Mouse (Mus musculus) MEL (cell line): ENCODE data around the gene Mup20. TPM values are rescaled to one million over a fixed set of nuclear protein-coding genes. Genes with fewer than 3 reads are reported as not detected.
"Not testable (repeated sequence)": the region's sequence is repeated elsewhere in the genome, so short reads cannot be mapped to it uniquely, and the experiment has no call there.

Source experiments
- DNase-seq: peaks from one replicate; pipeline ENCODE4 v3.0.0; 2011; ENCODE audit warnings: low read depth, low spot score
- H3K27ac ChIP-seq: 2 replicates; pipeline ENCODE4 v1.5.1; 2012; ENCODE audit warnings: low read depth, mild to moderate bottlenecking, control low read depth, low read length, moderate library complexity; ENCODE audit not compliant: control insufficient read depth
- H3K27me3 ChIP-seq, 2 experiments: fragments of 150-350 bp in 1 of 2; sonication (generic) in 1 of 2; 2 replicates each; pipeline ENCODE4 v1.6.1; 2012; ENCODE audit warnings: low read length in 2 of 2, mild to moderate bottlenecking in 2 of 2, improper control_type of control experiment in 1 of 2, moderate library complexity in 1 of 2; ENCODE audit not compliant: insufficient read depth in 2 of 2, control insufficient read depth in 1 of 2
- H3K36me3 ChIP-seq, 2 experiments: 2 replicates each; pipeline ENCODE4 v1.6.1; 2012 to 2014; ENCODE audit warnings: low read length in 2 of 2, improper control_type of control experiment in 1 of 2, inconsistent platforms in 1 of 2, mild to moderate bottlenecking in 1 of 2; ENCODE audit not compliant: insufficient read depth in 2 of 2, control insufficient read depth in 1 of 2
- H3K4me1 ChIP-seq, 2 experiments: fragments of 150-350 bp in 1 of 2; sonication (generic) in 1 of 2; 2 replicates each; pipeline ENCODE4 v1.6.1; 2012; ENCODE audit warnings: low read length in 2 of 2, improper control_type of control experiment in 1 of 2, mild to moderate bottlenecking in 1 of 2; ENCODE audit not compliant: insufficient read depth in 2 of 2, control insufficient read depth in 1 of 2
- H3K4me3 ChIP-seq, 2 experiments: fragments of 150-350 bp in 1 of 2; sonication (generic) in 1 of 2; 2 replicates each; pipeline ENCODE4 v1.5.1; 2012; ENCODE audit warnings: low read depth in 2 of 2, low read length in 2 of 2, mild to moderate bottlenecking in 2 of 2, moderate library complexity in 2 of 2, control low read depth in 1 of 2, improper control_type of control experiment in 1 of 2; ENCODE audit not compliant: control insufficient read depth in 1 of 2, insufficient read depth in 1 of 2
- H3K79me2 ChIP-seq: 2 replicates; pipeline ENCODE4 v1.6.1; 2012; ENCODE audit warnings: mild to moderate bottlenecking, low read length, moderate library complexity; ENCODE audit not compliant: control insufficient read depth, poor library complexity, insufficient read depth
- H3K9ac ChIP-seq: 2 replicates; pipeline ENCODE4 v1.6.1; 2012; ENCODE audit warnings: low read depth, mild to moderate bottlenecking, control low read depth, low read length, moderate library complexity; ENCODE audit not compliant: control insufficient read depth, poor library complexity, severe bottlenecking
- H3K9me3 ChIP-seq: fragments of 150-350 bp; sonication (generic); replicated peaks from 2 replicates; pipeline ENCODE4 v1.6.1; 2012; ENCODE audit warnings: mild to moderate bottlenecking, low read length, improper control_type of control experiment, moderate library complexity; ENCODE audit not compliant: insufficient read depth
- polyA plus RNA-seq, 2 experiments: library from polyadenylated mRNA; stranded (reverse) in 1 of 2; unstranded in 1 of 2; fragments of >175 nt in 1 of 2; fragments of >200 nt in 1 of 2; gene quantifications; 2 replicates each; pipeline versions ENCODE4 v1.2.1 to v1.2.4; 2012; ENCODE audit warnings: low replicate concordance in 2 of 2, low read depth in 1 of 2; ENCODE audit not compliant: insufficient read length in 2 of 2, insufficient read depth in 1 of 2, missing spikeins in 1 of 2
- total RNA-seq: library from RNA; depleted of rRNA; stranded (reverse); fragments of 300-350 nt; gene quantifications from 2 replicates; pipeline ENCODE4 v1.2.3, GENCODE M21; 2012; rRNA removed

Gene Mup20
- total and polyA plus RNA-seq, 3 experiments: not detected

DNA sequence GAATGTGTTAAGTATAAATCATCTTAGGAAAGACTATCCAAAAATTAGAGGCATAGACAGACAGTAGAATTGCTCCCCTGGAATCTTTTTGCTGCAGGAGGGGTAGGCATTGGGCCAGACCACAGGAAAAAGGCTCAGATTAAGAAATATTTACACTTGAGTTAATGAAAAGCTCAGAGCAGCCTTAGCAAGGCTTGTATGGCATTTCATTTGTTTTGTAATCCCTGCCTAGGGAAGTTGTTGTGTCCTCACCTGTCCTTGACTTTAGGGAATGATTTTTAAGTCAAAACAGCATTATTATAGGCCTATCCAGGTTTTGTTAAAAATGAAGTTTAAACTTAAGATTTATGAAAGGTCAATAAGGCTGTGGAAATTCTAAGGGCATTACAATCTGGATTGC is 33.4 kb downstream of the Mup20 start:
- not testable (repeated sequence) for DNase-seq, H3K27me3 ChIP-seq, H3K9me3 ChIP-seq, H3K36me3 ChIP-seq, H3K27ac ChIP-seq, H3K4me1 ChIP-seq, H3K4me3 ChIP-seq, H3K9ac ChIP-seq, H3K79me2 ChIP-seq

Other genes with a start within 250 kb of the Mup20 start
- gene Mup5, start 218.9 kb downstream of the Mup20 start, total RNA-seq: not detected in 2 replicates
- not detected for gene Mup5, start 218.9 kb downstream of the Mup20 start, polyA plus RNA-seq
- gene Mup3, start 33.2 kb upstream of the Mup20 start, total RNA-seq: not detected in 2 replicates
- gene Mup3, start 33.2 kb upstream of the Mup20 start, polyA plus RNA-seq: not detected
- gene Mup21, start 96.7 kb upstream of the Mup20 start, total RNA-seq: not detected in 2 replicates
- gene Mup21, start 96.7 kb upstream of the Mup20 start, polyA plus RNA-seq: not detected
- gene Zfp37, start 176.9 kb upstream of the Mup20 start, total RNA-seq: not detected in 2 replicates
- not detected for gene Zfp37, start 176.9 kb upstream of the Mup20 start, polyA plus RNA-seq
- 0.08 TPM in 1 of 2 replicates, not detected in the other for gene Slc31a2, start 208.4 kb upstream of the Mup20 start, total RNA-seq
- gene Slc31a2, start 208.4 kb upstream of the Mup20 start, polyA plus RNA-seq: under 1 TPM in 1 of 2 experiments, not detected in 1; 0.25 TPM